Mouse (Mus musculus) small intestine, adult 2 months (tissue): ENCODE measurements at regions not wholly inside any gene's neighbourhood (a gene's known extent, or its start where the extent isn't known, plus 50 kb on each side); places are given as distances from the start of the nearest gene placed in this dataset.

Source experiments
- H3K27ac ChIP-seq: fragments of 200-500 bp; 2 replicates; pipeline ENCODE4 v1.5.1; 2012; ENCODE audit warnings: low read depth, low read length, control low read depth, inconsistent platforms; ENCODE audit not compliant: insufficient read depth
- H3K27me3 ChIP-seq: fragments of 200-500 bp; 2 replicates; pipeline ENCODE4 v1.6.1; 2012; ENCODE audit warnings: mild to moderate bottlenecking, moderate library complexity, low read length, inconsistent platforms; ENCODE audit not compliant: control insufficient read depth, insufficient read depth
- H3K36me3 ChIP-seq: fragments of 200-500 bp; 2 replicates; pipeline ENCODE4 v1.6.1; 2012; ENCODE audit warnings: mild to moderate bottlenecking, low read length, control low read depth, inconsistent platforms; ENCODE audit not compliant: control insufficient read depth, insufficient read depth
- H3K4me1 ChIP-seq: fragments of 200-500 bp; 2 replicates; pipeline ENCODE4 v1.6.1; 2012; ENCODE audit warnings: low read length, inconsistent platforms, mixed read lengths; ENCODE audit not compliant: control insufficient read depth, insufficient read depth, insufficient read length
- H3K4me3 ChIP-seq: fragments of 200-500 bp; 2 replicates; pipeline ENCODE4 v1.5.1; 2012; ENCODE audit warnings: low read depth, mild to moderate bottlenecking, control low read depth, inconsistent platforms, low read length, moderate library complexity
- CTCF ChIP-seq: fragments of 200-500 bp; IDR thresholded peaks from 2 replicates; pipeline ENCODE4 v1.5.1; 2012; ENCODE audit warnings: low read depth, mild to moderate bottlenecking, control low read depth, inconsistent platforms, low read length, moderate library complexity, mixed read lengths; ENCODE audit not compliant: insufficient replicate concordance, insufficient read length; ENCODE audit errors: extremely low read depth
- POLR2A ChIP-seq: fragments of 200-500 bp; IDR thresholded peaks from 2 replicates; pipeline ENCODE4 v1.6.1; 2012; ENCODE audit warnings: low read depth, mild to moderate bottlenecking, control low read depth, inconsistent platforms, low read length, moderate library complexity
- WGBS: fragments of 180-500 bp; shearing (Covaris S2); methylation state at CpG from one replicate; pipeline ENCODE4 v1.1.7; 2018; 5-methylcytosine and 5-hydroxymethylcytosine counted together

DNA sequence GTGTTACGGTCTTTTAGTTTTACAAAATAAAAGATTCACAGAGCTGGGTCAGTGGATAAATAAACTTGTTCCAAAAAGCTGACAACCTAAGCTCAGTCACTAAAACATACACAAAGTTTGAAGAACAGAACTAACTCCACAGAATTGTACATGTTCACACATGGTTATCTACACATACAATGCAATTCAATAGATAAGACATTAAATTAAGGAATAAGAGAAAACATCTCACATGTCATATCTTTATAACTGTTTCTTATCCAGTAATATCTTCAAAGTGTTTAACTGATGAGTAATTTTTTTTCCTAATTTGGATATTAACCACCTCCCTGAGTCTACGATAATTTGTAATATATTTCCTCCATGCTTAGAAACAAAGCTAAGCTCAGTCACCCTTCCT, 625.5 kb downstream of the Kcnj2 start:
- no peaks in the 10 kb centered on the region for H3K36me3 ChIP-seq
- no peak overlapping the region for H3K4me3 ChIP-seq
- no peak overlapping the region for H3K27ac ChIP-seq
- no peaks in the 10 kb centered on the region for H3K27me3 ChIP-seq
- TF ChIP-seq POLR2A (no peak), CTCF (no peak)
- 86% methylated on average over 2 of the region's 2 CpGs for WGBS
- peaks cover 8% of the 10 kb centered on the region; the same call in 1 of the 2 replicates for H3K4me1 ChIP-seq

GRCm38 (mm10) chr11:111696668-111697067, 630.7 kb downstream of the Kcnj2 start:
- no peaks in the 10 kb centered on the region for H3K36me3 ChIP-seq
- H3K4me1 ChIP-seq, result no peaks in the 10 kb centered on the region
- no peak overlapping the region for H3K27ac ChIP-seq
- 85% methylated on average over 2 of the region's 2 CpGs for WGBS
- H3K27me3 ChIP-seq, result no peaks in the 10 kb centered on the region
- no peak overlapping the region for H3K4me3 ChIP-seq
- TF ChIP-seq CTCF, result no peak
- no peak for TF ChIP-seq POLR2A

DNA sequence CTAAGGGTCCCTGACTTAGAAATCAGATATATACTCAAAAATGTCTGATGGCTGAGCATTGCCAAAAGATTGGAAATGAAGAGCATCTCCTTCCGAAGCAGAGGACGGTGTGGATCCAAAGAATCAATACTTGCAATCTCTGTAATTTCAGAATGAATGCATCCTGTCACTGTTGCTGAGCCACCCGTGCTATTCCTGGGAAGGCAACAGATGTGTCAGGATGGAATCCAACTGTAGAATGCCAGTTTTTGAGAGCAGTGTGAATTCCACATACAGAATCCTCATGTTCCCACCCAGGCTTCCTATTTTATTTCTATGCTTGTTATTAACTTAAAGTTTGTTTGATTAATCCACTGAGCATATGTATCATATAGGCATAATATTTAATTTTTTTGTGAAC, 633.9 kb downstream of the Kcnj2 start:
- no peak overlapping the region for H3K27ac ChIP-seq
- WGBS, result 79% methylated on average over 3 of the region's 3 CpGs
- H3K4me3 ChIP-seq, result no peak overlapping the region
- H3K4me1 ChIP-seq, result peaks cover 3% of the 10 kb centered on the region; the same call in 1 of the 2 replicates
- no peaks in the 10 kb centered on the region for H3K36me3 ChIP-seq
- no peak for TF ChIP-seq CTCF
- TF ChIP-seq POLR2A, result no peak
- H3K27me3 ChIP-seq, result no peaks in the 10 kb centered on the region

DNA sequence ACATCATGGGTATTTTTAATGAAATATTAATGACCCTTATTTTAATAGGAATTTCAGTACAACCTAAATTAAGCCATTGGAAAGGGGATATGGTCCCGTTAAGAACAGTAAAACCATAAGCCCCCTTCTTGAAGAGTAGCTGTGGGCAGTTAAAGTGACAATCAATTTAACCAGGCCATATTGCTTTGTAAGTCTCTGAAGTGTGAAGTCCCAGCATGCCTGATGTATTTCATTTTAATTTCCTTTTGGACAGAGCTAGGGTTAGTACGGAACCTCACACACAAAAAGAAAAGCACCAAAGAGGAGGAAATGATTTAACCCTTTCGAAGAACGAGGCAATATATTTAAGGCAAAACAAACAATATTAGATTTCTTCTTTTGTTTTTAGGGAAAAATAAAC, 640.9 kb downstream of the Kcnj2 start:
- WGBS, result 64% methylated on average over 4 of the region's 4 CpGs
- Histone ChIP-seq H3K27me3 (no peaks in the 10 kb centered on the region; the same call in 1 of the 2 replicates), H3K36me3 (no peaks in the 10 kb centered on the region), H3K4me3 (no peak overlapping the region), H3K4me1 (peaks cover 3% of the 10 kb centered on the region; the same call in 1 of the 2 replicates), H3K27ac (no peak overlapping the region)
- TF ChIP-seq CTCF, result no peak
- TF ChIP-seq POLR2A, result no peak

DNA sequence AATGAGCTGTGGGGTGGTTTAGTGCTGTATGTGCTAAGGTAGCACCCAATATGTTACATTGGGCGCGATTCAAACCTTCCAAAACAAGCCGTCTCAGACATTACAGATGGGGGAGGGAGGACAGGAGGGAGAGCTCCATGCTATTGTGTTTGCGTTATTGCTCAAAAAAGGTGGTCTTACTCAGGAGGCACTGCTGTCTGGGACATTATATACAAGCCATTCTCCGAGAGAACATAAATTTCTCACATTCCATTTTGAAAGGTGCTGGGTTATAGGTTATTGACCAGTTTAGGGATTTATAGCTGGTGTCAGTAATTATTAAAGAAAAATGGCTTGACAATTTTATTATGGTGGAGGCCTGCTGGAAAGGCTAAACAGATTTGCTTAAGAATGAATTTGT, 649.4 kb downstream of the Kcnj2 start:
- H3K27me3 ChIP-seq, result no peaks in the 10 kb centered on the region; the same call in 1 of the 2 replicates
- no peaks in the 10 kb centered on the region for H3K36me3 ChIP-seq
- TF ChIP-seq POLR2A, result no peak
- no peak for TF ChIP-seq CTCF
- H3K27ac ChIP-seq, result no peak overlapping the region
- 88% methylated on average over 5 of the region's 5 CpGs for WGBS
- H3K4me3 ChIP-seq, result no peak overlapping the region
- H3K4me1 ChIP-seq, result no peaks in the 10 kb centered on the region

DNA sequence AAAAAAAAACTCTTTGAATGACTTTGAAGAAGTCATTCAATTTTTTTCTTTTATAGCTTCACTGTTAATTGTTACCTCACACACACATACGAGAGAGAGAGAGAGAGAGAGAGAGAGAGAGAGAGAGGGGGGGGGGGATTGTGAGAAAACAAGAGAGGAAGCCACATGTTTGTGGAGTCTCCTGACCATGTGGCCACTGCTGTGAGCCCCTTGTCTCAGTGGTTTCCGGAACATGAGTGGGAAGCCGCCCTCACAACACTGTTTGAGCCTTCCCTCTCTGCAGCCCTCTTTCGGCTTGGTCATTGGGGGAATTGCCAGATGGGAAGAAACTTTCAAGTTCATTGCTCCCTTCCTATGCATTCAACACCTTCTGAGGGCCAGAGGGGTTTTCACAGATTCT, 656.3 kb downstream of the Kcnj2 start:
- TF ChIP-seq POLR2A, result no peak
- TF ChIP-seq CTCF, result no peak
- 48% methylated on average over 4 of the region's 4 CpGs for WGBS
- H3K4me3 ChIP-seq, result no peak overlapping the region
- H3K4me1 ChIP-seq, result no peaks in the 10 kb centered on the region
- no peaks in the 10 kb centered on the region for H3K36me3 ChIP-seq
- H3K27ac ChIP-seq, result no peak overlapping the region
- H3K27me3 ChIP-seq, result no peaks in the 10 kb centered on the region

- Histone ChIP-seq H3K4me1 (no peaks in the 10 kb centered on the region), H3K27me3 (no peaks in the 10 kb centered on the region), H3K27ac (no peak overlapping the region), H3K36me3 (no peaks in the 10 kb centered on the region), H3K4me3 (no peak overlapping the region)
- TF ChIP-seq POLR2A (no peak), CTCF (no peak)
- WGBS, result 56% methylated on average over 4 of the region's 4 CpGs
Measured at GRCm38 (mm10) chr11:111728148-111728547, 662.2 kb downstream of the Kcnj2 start.

DNA sequence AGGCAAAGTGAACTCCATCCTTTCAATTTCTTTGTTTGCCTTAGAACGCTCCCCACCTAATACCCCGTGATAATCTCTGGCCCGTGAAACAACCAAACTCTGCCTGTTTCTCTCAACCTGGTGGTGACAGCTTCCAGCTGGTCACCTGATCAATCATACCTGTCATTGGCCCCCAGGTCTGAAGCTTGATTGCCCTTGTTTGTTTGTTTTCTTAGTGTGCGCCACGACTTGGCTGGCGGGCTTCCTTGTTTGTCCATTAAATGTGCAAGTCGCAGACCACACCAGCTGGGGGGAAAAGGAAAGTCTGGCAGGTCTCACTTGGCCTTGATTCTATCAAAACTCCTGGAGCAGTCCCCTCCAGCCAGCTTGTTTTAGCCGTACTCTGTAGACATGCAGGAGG, 666.1 kb downstream of the Kcnj2 start:
- Histone ChIP-seq H3K36me3 (no peaks in the 10 kb centered on the region), H3K4me1 (no peaks in the 10 kb centered on the region), H3K27ac (no peak overlapping the region), H3K27me3 (no peaks in the 10 kb centered on the region), H3K4me3 (no peak overlapping the region)
- no peak for TF ChIP-seq POLR2A
- no peak for TF ChIP-seq CTCF
- 20% methylated on average over 8 of the region's 8 CpGs for WGBS
